Mouse (Mus musculus) NIH3T3 (cell line): ENCODE data around the gene Kalrn.

Source experiments
- DNase-seq: peaks from one replicate; pipeline ENCODE4 v3.0.0-alpha.2; 2012; ENCODE audit warnings: low read depth

The Kalrn gene

DNA sequence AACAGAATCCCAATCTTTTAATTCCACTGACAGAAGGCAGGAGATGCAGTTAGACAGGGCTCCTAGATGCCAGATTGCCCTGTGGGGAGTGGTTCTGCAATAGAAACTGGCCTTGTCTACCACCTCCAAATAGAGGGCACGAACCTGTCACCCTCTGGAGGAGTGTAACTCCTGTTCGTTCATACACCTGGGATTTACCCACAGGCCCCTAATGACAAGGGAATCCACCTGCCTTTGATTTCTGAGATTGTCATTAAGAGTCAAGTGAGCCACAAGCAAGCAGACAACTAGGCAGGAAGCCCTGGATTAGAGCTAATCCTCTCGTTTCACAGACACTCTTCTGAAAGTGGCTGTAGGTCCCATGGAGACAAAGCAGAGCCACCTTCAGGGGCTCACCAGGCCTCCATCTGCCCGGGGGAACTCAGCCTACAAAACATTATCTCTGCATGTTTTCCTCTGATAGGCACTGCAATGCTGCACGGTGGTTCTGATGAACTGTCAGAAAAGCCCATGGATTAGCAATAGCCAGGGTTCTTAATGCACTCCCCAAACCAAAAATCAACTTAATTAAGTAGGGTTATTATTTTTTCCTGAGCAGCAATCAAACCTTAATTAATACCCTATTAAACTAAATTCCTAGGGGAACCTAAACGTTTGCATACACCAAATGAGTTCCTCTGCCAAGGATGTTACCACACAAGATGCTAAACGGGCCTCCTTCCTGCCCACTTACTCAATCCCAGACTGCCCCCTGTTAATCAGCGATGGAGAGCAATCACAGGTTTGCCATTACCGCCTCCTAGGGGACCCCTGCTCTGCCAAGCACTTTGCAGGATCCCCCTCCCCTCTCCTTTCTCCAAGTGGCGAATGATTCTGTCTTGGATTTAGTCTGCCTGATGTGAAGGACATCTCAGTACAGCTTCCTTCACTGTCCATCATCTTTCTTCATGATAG is 312.1 kb downstream of the Kalrn start:
- DNase-seq, result no peak

DNA sequence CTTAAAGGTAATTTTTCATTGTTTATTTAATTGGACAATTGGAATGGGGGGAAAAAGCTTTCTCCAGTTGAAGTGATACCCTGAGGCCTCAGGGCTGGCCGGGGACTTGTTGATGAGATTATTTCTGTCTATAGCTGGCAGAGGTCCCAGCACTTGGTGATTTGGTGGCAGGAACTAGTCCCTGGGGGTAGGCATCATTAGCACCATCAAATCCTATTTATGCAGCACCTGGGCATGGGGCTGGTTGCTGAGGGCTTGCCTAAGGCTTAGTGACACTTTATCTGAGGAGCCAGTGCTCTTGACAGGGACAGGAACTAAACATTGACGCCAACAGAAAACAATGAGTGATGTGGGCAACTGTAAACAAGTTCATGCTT is 318.7 kb downstream of the Kalrn start:
- no peak for DNase-seq

DNA sequence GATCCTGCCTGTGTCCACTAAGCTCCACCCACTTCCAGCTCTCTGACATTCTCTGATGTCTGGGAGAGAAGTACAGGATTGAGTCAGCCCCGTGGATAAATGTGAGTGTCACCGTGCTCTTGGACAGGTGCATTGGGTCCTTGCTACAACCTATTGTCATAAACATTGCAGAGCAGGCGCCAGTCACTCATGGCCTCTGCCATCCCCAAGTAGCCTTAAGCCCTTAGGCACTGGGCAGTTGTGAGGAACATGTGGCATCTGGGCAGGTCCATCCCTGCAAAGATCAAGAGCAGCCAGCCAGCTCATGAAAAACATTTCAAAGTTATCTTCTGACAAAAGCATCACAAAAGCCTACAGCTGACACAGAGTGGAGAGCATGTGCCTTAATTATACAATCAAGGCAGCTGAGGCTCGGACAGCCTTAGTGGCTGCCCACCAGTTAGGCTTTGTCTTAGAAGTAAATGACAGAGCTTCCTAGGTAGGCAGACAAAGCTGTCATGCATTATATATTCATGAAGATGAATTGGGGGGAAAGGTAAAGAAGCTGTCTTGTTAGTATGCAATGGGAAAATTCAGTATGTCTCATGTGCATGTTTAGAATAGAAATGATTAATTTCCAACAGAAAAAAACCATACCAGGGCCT is 319.2 kb downstream of the Kalrn start:
- no peak for DNase-seq

DNA sequence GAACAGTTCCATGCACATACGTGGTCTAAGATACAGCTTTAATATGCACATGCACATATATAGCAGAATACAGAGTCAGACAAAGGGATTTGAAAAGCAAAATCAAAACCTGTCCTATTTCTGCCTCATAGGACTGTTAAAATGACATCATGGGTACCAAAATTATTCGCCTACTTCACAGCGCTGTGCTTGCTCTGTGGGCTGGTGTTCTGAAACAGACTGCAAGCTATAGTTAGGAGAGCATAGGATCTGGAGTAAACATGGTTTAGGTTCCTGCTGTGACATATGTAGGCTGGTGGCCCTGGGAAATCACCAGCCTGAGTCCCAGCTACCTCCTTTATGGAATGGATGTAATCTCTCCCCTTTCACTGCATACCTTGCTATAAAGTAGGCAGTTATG is 320.7 kb downstream of the Kalrn start:
- no peak for DNase-seq

GRCm38 (mm10) chr16:34248256-34248655 is 325.1 kb downstream of the Kalrn start:
- no peak for DNase-seq

GRCm38 (mm10) chr16:34241936-34242729 is 331.2 kb downstream of the Kalrn start:
- DNase-seq, result no peak

- no peak for DNase-seq
Observed at GRCm38 (mm10) chr16:34239618-34240017, 333.7 kb downstream of the Kalrn start.

DNA sequence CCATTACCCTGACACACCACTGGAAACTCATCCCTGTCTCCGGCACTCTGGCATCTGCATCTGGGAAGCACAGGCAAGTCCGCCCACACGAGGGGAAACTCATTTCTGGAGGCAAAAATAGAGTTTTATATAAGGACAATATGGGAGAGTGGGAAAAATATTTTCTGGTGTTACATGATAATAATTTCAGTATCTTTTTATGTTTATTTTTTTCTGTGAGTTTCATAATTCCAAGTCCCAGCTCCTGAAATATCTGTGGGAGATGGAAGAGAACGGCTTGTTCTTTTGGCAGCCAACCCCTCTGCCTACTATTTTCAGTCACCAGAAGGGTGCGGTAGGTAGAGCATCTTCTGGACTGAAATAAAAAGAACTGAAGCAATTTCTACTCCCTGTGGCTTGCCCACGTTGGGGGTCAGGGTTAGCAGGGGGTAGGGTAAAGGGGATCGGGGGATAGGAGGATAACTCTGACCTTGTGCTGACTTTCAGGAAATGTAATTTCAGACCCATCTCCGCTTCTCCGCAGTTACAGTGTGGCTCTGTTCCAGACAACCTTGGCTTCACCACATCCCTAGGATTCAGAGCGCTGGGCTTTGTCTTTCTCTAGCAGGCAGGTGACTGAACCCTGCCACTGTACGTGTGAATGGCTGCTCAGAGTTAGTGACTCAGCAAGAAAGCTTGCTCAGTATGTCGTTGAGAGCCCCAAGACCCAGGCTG is 336.3 kb downstream of the Kalrn start:
- DNase-seq, result peak; percentile 18

- DNase-seq, result no peak
Observed at GRCm38 (mm10) chr16:34235086-34235485, 338.2 kb downstream of the Kalrn start.

GRCm38 (mm10) chr16:34231952-34232351 is 341.4 kb downstream of the Kalrn start:
- no peak for DNase-seq

DNA sequence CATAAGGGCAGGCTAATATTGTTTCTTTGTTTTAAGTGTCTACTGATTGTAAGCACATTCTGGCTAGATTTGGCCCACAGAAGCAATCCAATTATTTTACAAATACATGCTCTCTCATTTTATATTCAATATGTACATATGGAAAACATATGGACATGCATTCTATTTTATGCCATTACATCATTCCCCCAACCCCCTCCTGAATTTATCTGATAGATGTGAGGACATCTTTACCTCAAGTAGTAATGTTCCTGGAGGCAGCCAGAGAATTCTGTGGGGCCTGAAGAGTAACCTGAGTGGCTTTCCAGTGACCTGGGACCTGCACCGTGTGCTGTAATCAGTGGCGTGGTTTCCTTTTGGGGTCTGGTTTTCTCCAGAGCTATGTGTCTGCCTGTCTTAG is 342.2 kb downstream of the Kalrn start:
- DNase-seq, result no peak

DNA sequence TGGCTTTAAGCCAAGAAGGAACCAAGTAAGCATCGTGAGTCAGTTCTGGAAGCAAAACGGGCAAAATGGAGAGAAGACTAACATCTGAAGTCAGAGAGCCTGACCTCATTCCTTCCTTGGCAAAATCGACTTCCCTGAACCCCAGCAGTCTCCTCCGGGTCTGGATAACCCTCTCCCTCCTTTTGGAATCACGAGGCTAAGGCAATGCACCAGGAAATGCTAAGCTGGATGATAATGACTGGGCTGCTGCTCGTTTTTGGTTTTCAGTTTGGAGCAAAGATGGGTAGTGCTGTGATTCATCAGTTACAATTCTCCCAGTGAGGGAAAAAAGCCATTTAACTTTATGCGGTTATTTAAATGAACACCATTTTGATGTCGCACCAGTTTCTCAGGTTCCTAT is 344.0 kb downstream of the Kalrn start:
- DNase-seq, result no peak

DNA sequence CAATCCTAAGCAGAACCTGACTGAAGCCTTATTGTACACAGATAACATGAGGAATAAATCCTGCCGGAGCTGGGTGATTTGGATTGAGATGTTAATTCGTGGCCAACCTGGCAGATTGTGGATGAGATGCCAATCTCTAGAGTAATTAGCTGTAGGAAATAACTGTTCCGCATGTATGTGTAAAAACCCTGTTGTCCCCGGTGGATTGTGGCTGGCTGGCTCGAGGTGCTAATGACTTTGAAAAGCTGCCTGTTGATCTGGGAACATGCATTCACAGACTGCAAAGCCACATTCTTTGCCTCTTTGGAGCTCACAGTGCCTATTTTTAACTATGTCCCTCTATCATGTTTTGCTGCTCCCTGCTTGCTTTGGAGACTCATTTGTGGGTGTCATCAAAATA is 344.7 kb downstream of the Kalrn start:
- no peak for DNase-seq

- no peak for DNase-seq
Observed at GRCm38 (mm10) chr16:34212160-34212559, 361.2 kb downstream of the Kalrn start.

GRCm38 (mm10) chr16:34211243-34211642 is 362.1 kb downstream of the Kalrn start:
- no peak for DNase-seq

- DNase-seq, result peak; percentile 9
Observed at GRCm38 (mm10) chr16:34208748-34209147, 364.6 kb downstream of the Kalrn start.

GRCm38 (mm10) chr16:34207972-34208371 is 365.4 kb downstream of the Kalrn start:
- no peak for DNase-seq

DNA sequence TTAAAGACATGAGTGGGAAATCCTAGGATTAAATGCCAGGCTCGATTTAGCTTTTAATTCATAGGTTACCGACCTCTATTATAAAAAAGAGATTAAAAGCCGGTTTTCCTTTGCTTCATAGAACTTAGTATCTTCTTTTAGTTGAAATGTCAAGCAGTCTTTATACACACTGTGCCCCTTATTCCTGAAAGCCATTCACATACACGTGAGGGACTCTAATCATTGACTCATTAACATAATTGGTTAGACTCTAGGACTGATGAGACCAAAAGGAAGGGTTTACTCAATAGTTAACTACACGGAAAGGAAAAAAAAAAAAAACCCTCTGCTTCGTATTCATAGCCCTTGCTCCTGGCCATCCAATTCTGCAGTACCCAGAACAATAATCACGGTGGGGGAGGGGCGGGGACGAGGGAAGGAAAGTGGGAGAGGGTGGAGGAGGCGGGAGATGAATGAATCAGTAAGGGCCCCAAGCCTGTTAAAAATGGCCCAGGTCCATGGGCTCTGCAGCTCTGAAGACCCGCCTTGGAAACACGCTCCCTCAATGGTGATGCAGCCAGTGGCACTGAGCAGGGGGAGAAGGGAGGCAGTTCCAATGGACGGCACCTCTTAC is 368.7 kb downstream of the Kalrn start:
- DNase-seq, result no peak

GRCm38 (mm10) chr16:34199543-34199942 is 373.8 kb downstream of the Kalrn start:
- no peak for DNase-seq

DNA sequence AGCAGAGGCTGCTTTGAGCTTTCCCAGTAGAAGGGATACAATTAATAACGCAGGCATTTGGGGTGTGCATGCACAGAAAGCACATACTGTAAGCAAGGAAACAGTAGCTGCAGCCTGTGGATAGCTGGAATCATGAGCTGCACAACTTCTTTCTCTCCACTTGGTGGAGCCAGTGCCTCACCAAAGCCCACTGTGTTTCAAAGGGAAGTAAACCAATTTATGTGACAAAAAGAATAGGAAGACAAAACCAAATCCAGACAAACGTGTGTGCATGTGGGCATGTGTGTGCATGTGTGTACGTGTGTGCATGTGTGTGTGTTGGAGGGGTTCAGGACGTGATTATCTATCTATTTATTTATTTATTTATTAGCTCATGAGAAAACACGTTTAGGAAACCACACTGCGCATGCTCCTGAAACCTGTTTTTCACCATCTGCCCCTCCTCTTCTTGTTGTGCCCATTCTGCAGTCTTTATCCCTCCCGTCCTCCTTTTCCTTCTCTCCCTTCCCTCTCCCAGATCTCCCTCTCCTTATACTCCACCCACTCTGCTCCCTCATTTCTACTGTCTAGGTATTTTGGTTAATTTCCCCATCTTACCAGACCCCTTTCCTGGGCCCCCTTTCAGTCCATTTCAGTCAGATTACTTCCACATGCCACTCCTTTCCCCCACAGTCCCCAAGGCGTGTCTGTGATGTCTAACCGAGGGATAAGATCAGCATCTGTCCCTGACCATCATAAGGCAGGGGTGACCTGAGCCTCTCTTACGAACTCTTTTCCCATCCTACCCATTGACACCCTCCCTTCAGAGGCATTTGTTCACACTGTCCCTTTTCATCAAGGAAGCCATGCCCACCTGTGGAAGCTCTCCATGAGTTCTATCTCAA is 380.1 kb downstream of the Kalrn start:
- DNase-seq, result peak; percentile 80
